Mouse (Mus musculus) embryonic facial prominence, embryonic 14.5 days (tissue): ENCODE data around the gene Prr15l. TPM values are rescaled to one million over a fixed set of nuclear protein-coding genes. Genes with fewer than 3 reads are reported as not detected.

Experiments used
- ATAC-seq: fragments of 200-750 bp; cut with Nextera tagmentation; 2 replicates; pipeline ENCODE4 v1.8.0; 2017; ENCODE audit warnings: low read depth, moderate number of reproducible peaks, moderate TSS enrichment
- DNase-seq: peaks from one replicate; pipeline ENCODE4 v3.0.0-alpha.2; 2015; ENCODE audit warnings: low spot score
- H3K27ac ChIP-seq: fragments of 300-500 bp; sonication (generic); replicated peaks from 2 replicates; pipeline ENCODE4 v1.5.1; 2014; ENCODE audit warnings: low read depth, mild to moderate bottlenecking, low read length, moderate library complexity
- H3K27me3 ChIP-seq: fragments of 300-500 bp; sonication (generic); replicated peaks from 2 replicates; pipeline ENCODE4 v1.6.1; 2014; ENCODE audit warnings: low read length; ENCODE audit not compliant: control insufficient read depth, insufficient read depth
- H3K36me3 ChIP-seq: fragments of 300-500 bp; sonication (generic); 2 replicates; pipeline ENCODE4 v1.6.1; 2014; ENCODE audit warnings: low read length, mixed read lengths; ENCODE audit not compliant: control insufficient read depth, insufficient read depth
- H3K4me1 ChIP-seq: fragments of 300-500 bp; sonication (generic); 2 replicates; pipeline ENCODE4 v1.6.1; 2014; ENCODE audit warnings: antibody characterized with exemption, low read length; ENCODE audit not compliant: control insufficient read depth, insufficient read depth
- H3K4me2 ChIP-seq: fragments of 300-500 bp; sonication (generic); 2 replicates; pipeline ENCODE4 v1.6.1; 2014; ENCODE audit warnings: low read depth, mild to moderate bottlenecking, low read length, moderate library complexity, mixed read lengths
- H3K4me3 ChIP-seq: fragments of 300-500 bp; sonication (generic); 2 replicates; pipeline ENCODE4 v1.5.1; 2014; ENCODE audit warnings: low read depth, mild to moderate bottlenecking, low read length
- H3K9ac ChIP-seq: fragments of 300-500 bp; sonication (generic); 2 replicates; pipeline ENCODE4 v1.6.1; 2014; ENCODE audit warnings: low read depth, mild to moderate bottlenecking, low read length, moderate library complexity, mixed read lengths
- H3K9me3 ChIP-seq: fragments of 300-500 bp; sonication (generic); 2 replicates; pipeline ENCODE4 v1.6.1; 2016; ENCODE audit warnings: low read length; ENCODE audit not compliant: control insufficient read depth
- WGBS: fragments of 180-500 bp; shearing (Covaris S2); extraction: QIAGEN DNeasy Blood & Tissue Kit; methylation state at CpG from one replicate; pipeline ENCODE4 v1.1.7; 2014; 5-methylcytosine and 5-hydroxymethylcytosine counted together
- polyA plus RNA-seq: library from polyadenylated mRNA; unstranded; fragments of >200 nt; fragmentation: Nextera tagmentation; extraction: Ambion mirVana; gene quantifications from 2 replicates; pipeline ENCODE4 v1.2.1, GENCODE M21; 2014

Gene Prr15l
- polyA plus RNA-seq, 1 experiment from 2014 or later: 4.7 TPM

- peak overlapping the region; percentile 96 for H3K27ac ChIP-seq
- H3K36me3 ChIP-seq: no peaks in the 10 kb centered on the region
- H3K9me3 ChIP-seq: no peaks in the 10 kb centered on the region
- 71% methylated on average over 10 of the region's 10 CpGs for WGBS
- no peaks in the 10 kb centered on the region for H3K27me3 ChIP-seq
- peak overlapping the region; percentile 80 for H3K4me2 ChIP-seq
- H3K9ac ChIP-seq: peak overlapping the region; percentile 95
- peak overlapping the region; percentile 96 for H3K4me3 ChIP-seq
- ATAC-seq (no peak), DNase-seq (peak; percentile 59)
- peaks cover 45% of the 10 kb centered on the region for H3K4me1 ChIP-seq
Measured at GRCm38 (mm10) chr11:96975511-96976378, 47.8 kb downstream of the Prr15l start.

GRCm38 (mm10) chr11:96976379-96976687, 48.4 kb downstream of the Prr15l start:
- H3K36me3 ChIP-seq: no peaks in the 10 kb centered on the region
- H3K27ac ChIP-seq: peak overlapping the region; percentile 96
- no peaks in the 10 kb centered on the region for H3K9me3 ChIP-seq
- WGBS: 38% methylated on average over 3 of the region's 3 CpGs
- H3K4me3 ChIP-seq: peak overlapping the region; percentile 96
- H3K4me2 ChIP-seq: peak overlapping the region; percentile 80
- peak overlapping the region; percentile 95 for H3K9ac ChIP-seq
- H3K4me1 ChIP-seq: peaks cover 45% of the 10 kb centered on the region
- H3K27me3 ChIP-seq: no peaks in the 10 kb centered on the region
- no peak for DNase-seq
- ATAC-seq: no peak

GRCm38 (mm10) chr11:96976911-96977591, 49.1 kb downstream of the Prr15l start:
- 1% methylated on average over 12 of the region's 50 CpGs for WGBS

GRCm38 (mm10) chr11:96977606-96978400, 49.9 kb downstream of the Prr15l start:
- peak overlapping the region; percentile 95 for H3K9ac ChIP-seq
- H3K27ac ChIP-seq: peak overlapping the region; percentile 96
- peak; percentile 96 for ATAC-seq
- no peaks in the 10 kb centered on the region for H3K9me3 ChIP-seq
- peak; percentile 100 for DNase-seq
- peak overlapping the region; percentile 96 for H3K4me3 ChIP-seq
- H3K36me3 ChIP-seq: no peaks in the 10 kb centered on the region
- H3K4me2 ChIP-seq: peak overlapping the region; percentile 91
- under 1% methylated on average over 38 of the region's 45 CpGs for WGBS
- no peaks in the 10 kb centered on the region for H3K27me3 ChIP-seq
- H3K4me1 ChIP-seq: peaks cover 37% of the 10 kb centered on the region

More at GRCm38 (mm10) chr11:96976911-96977591, 49.1 kb downstream of the Prr15l start:
- DNase-seq: peak; percentile 93
- Histone ChIP-seq H3K4me3 (peak overlapping the region; percentile 96), H3K4me1 (peaks cover 43% of the 10 kb centered on the region), H3K36me3 (no peaks in the 10 kb centered on the region), H3K9ac (peak overlapping the region; percentile 95), H3K9me3 (no peaks in the 10 kb centered on the region), H3K27ac (peak overlapping the region; percentile 96), H3K4me2 (peak overlapping the region; percentile 80), H3K27me3 (no peaks in the 10 kb centered on the region)
- peak; percentile 72 for ATAC-seq

- WGBS: 28% methylated on average over 17 of the region's 17 CpGs
- Histone ChIP-seq H3K27ac (peak overlapping the region; percentile 86), H3K4me1 (peaks cover 29% of the 10 kb centered on the region), H3K27me3 (no peaks in the 10 kb centered on the region), H3K36me3 (no peaks in the 10 kb centered on the region), H3K9me3 (no peaks in the 10 kb centered on the region), H3K9ac (peak overlapping the region; percentile 72), H3K4me3 (peak overlapping the region; percentile 96), H3K4me2 (peak overlapping the region; percentile 91)
- no peak for ATAC-seq
- DNase-seq: no peak
Measured at GRCm38 (mm10) chr11:96978401-96979246, 50.7 kb downstream of the Prr15l start.

GRCm38 (mm10) chr11:96979329-96979728, 51.4 kb downstream of the Prr15l start:
- H3K9ac ChIP-seq: no peak overlapping the region
- no peak overlapping the region for H3K4me2 ChIP-seq
- H3K27ac ChIP-seq: no peak overlapping the region
- 80% methylated on average over 7 of the region's 7 CpGs for WGBS
- no peaks in the 10 kb centered on the region for H3K27me3 ChIP-seq
- H3K4me1 ChIP-seq: peaks cover 23% of the 10 kb centered on the region
- no peak for ATAC-seq
- no peak for DNase-seq
- no peaks in the 10 kb centered on the region for H3K36me3 ChIP-seq
- H3K9me3 ChIP-seq: no peaks in the 10 kb centered on the region
- no peak overlapping the region for H3K4me3 ChIP-seq

GRCm38 (mm10) chr11:96980021-96980420, 52.1 kb downstream of the Prr15l start:
- WGBS: 68% methylated on average over 5 of the region's 5 CpGs
- Histone ChIP-seq H3K4me3 (no peak overlapping the region), H3K4me2 (no peak overlapping the region), H3K9ac (no peak overlapping the region), H3K27me3 (no peaks in the 10 kb centered on the region), H3K9me3 (no peaks in the 10 kb centered on the region), H3K4me1 (peaks cover 20% of the 10 kb centered on the region), H3K36me3 (no peaks in the 10 kb centered on the region), H3K27ac (no peak overlapping the region)
- DNase-seq (no peak), ATAC-seq (no peak)

GRCm38 (mm10) chr11:96981461-96981860, 53.6 kb downstream of the Prr15l start:
- no peak overlapping the region for H3K4me3 ChIP-seq
- no peaks in the 10 kb centered on the region for H3K36me3 ChIP-seq
- H3K9ac ChIP-seq: no peak overlapping the region
- H3K9me3 ChIP-seq: no peaks in the 10 kb centered on the region
- H3K27me3 ChIP-seq: peaks cover 6% of the 10 kb centered on the region; the same call in 1 of the 2 replicates
- H3K27ac ChIP-seq: no peak overlapping the region
- 65% methylated on average over 14 of the region's 15 CpGs for WGBS
- no peak for ATAC-seq
- no peak overlapping the region for H3K4me2 ChIP-seq
- no peak for DNase-seq
- peaks cover 8% of the 10 kb centered on the region for H3K4me1 ChIP-seq
